Mouse (Mus musculus): ENCODE data around the gene Gm13101. TPM values are rescaled to one million over a fixed set of nuclear protein-coding genes. Genes with fewer than 3 reads are reported as not detected.

Gm13101 gene
- not detected for total RNA-seq (2023)

GRCm38 (mm10) chr4:143966850-143967249 lies at the start of gene Gm13101:
Gene Gm13101 (minus strand): TSS chr4:143966950.

GRCm38 (mm10) chr4:143994269-143994668 lies 27.5 kb upstream of the Gm13101 start, which contains the start of gene Pramef17:
Gene Pramef17 (minus strand): TSS chr4:143994369.

GRCm38 (mm10) chr4:143950916-143951315 lies 15.8 kb downstream of the Gm13101 start, which contains the start of gene Pramef25:
Gene Pramef25 (minus strand): TSS chr4:143951016.

Other genes with a start within 250 kb of the Gm13101 start
- not detected for gene Gm13078, start 247.5 kb downstream of the Gm13101 start, total RNA-seq (2023)
- gene Gm13023, start 177.6 kb downstream of the Gm13101 start, total RNA-seq (2023): not detected
- gene Gm13084, start 150.9 kb downstream of the Gm13101 start, total RNA-seq (2023): not detected
- gene Gm13103, start 120.5 kb downstream of the Gm13101 start, total RNA-seq (2023): not detected
- not detected for gene Pramef6, start 66.6 kb downstream of the Gm13101 start, total RNA-seq (2023)
- not detected for gene Pramef25, start 15.9 kb downstream of the Gm13101 start, total RNA-seq (2023)
- not detected for gene Pramef17, start 27.4 kb upstream of the Gm13101 start, total RNA-seq (2023)
- gene Pramel4, start 92.2 kb upstream of the Gm13101 start, total RNA-seq (2023): not detected
- not detected for gene Gm13102, start 139.5 kb upstream of the Gm13101 start, total RNA-seq (2023)
- gene Oog3, start 195.7 kb upstream of the Gm13101 start, total RNA-seq (2023): not detected
- not detected for gene Oog2, start 223.8 kb upstream of the Gm13101 start, total RNA-seq (2023)
- gene C87977, start 246.4 kb upstream of the Gm13101 start, total RNA-seq (2023): not detected